Mouse (Mus musculus) embryonic fibroblast, embryonic 13.5 days (primary cell): Measurements from ENCODE around the gene Mindy4. TPM values are rescaled to one million over a fixed set of nuclear protein-coding genes. Genes with fewer than 3 reads are reported as not detected.

ENCODE experiments used
- H3K27ac ChIP-seq: 2 replicates; pipeline ENCODE4 v1.5.1; 2012; ENCODE audit warnings: low read length, control low read depth, inconsistent platforms; ENCODE audit not compliant: insufficient read depth
- H3K4me1 ChIP-seq: 2 replicates; pipeline ENCODE4 v1.6.1; 2011; ENCODE audit warnings: low read length; ENCODE audit not compliant: control insufficient read depth, insufficient read depth
- H3K4me3 ChIP-seq: 2 replicates; pipeline ENCODE4 v1.5.1; 2011; ENCODE audit warnings: mild to moderate bottlenecking, control low read depth, low read length; ENCODE audit not compliant: insufficient read depth
- CTCF ChIP-seq: IDR thresholded peaks from 2 replicates; pipeline ENCODE4 v1.5.1; 2011; ENCODE audit warnings: mild to moderate bottlenecking, control low read depth, low read length, moderate library complexity, borderline replicate concordance; ENCODE audit not compliant: insufficient read depth
- POLR2A ChIP-seq: IDR thresholded peaks from 2 replicates; pipeline ENCODE4 v1.6.1; 2011; ENCODE audit warnings: low read depth, mild to moderate bottlenecking, control low read depth, low read length, moderate library complexity
- polyA plus RNA-seq: library from polyadenylated mRNA; stranded (reverse); fragments of >200 nt; gene quantifications from 2 replicates; pipeline ENCODE4 v1.2.4, GENCODE M21; 2011; ENCODE audit warnings: low read depth; ENCODE audit not compliant: missing spikeins, insufficient read length

The Mindy4 gene
- polyA plus RNA-seq, 1 experiment, result 8.6 TPM

GRCm38 (mm10) chr6:55234636-55235035 lies 31.5 kb downstream of the Mindy4 start:
- Histone ChIP-seq H3K4me1 (no peaks in the 10 kb centered on the region; the same call in 1 of the 2 replicates), H3K4me3 (no peak overlapping the region), H3K27ac (no peak overlapping the region)
- TF ChIP-seq POLR2A (no peak), CTCF (no peak)

- TF ChIP-seq POLR2A (no peak), CTCF (no peak)
- no peaks in the 10 kb centered on the region; the same call in 1 of the 2 replicates for H3K4me1 ChIP-seq
- H3K27ac ChIP-seq, result no peak overlapping the region
- H3K4me3 ChIP-seq, result no peak overlapping the region
Observed at GRCm38 (mm10) chr6:55235733-55236132, 32.5 kb downstream of the Mindy4 start.

- Histone ChIP-seq H3K4me1 (no peaks in the 10 kb centered on the region; the same call in 1 of the 2 replicates), H3K4me3 (no peak overlapping the region), H3K27ac (no peak overlapping the region)
- TF ChIP-seq CTCF, result no peak
- TF ChIP-seq POLR2A, result no peak
Observed at GRCm38 (mm10) chr6:55239931-55240330, 36.7 kb downstream of the Mindy4 start.

- TF ChIP-seq CTCF (no peak), POLR2A (no peak)
- H3K4me3 ChIP-seq, result no peak overlapping the region
- H3K27ac ChIP-seq, result no peak overlapping the region
- H3K4me1 ChIP-seq, result no peaks in the 10 kb centered on the region
Observed at GRCm38 (mm10) chr6:55240591-55241260, 37.5 kb downstream of the Mindy4 start.

GRCm38 (mm10) chr6:55241479-55241878 lies 38.3 kb downstream of the Mindy4 start:
- no peak overlapping the region for H3K4me3 ChIP-seq
- no peaks in the 10 kb centered on the region for H3K4me1 ChIP-seq
- TF ChIP-seq CTCF, result no peak
- TF ChIP-seq POLR2A, result no peak
- peak overlapping the region; percentile 59 for H3K27ac ChIP-seq

GRCm38 (mm10) chr6:55245680-55246079 lies 42.5 kb downstream of the Mindy4 start:
- no peak for TF ChIP-seq CTCF
- no peak for TF ChIP-seq POLR2A
- Histone ChIP-seq H3K27ac (no peak overlapping the region), H3K4me1 (no peaks in the 10 kb centered on the region), H3K4me3 (no peak overlapping the region)

- no peaks in the 10 kb centered on the region for H3K4me1 ChIP-seq
- H3K4me3 ChIP-seq, result no peak overlapping the region
- no peak overlapping the region for H3K27ac ChIP-seq
- no peak for TF ChIP-seq POLR2A
- no peak for TF ChIP-seq CTCF
Observed at GRCm38 (mm10) chr6:55246441-55246840, 43.3 kb downstream of the Mindy4 start.

GRCm38 (mm10) chr6:55246911-55247438 lies 43.8 kb downstream of the Mindy4 start:
- no peak for TF ChIP-seq CTCF
- TF ChIP-seq POLR2A, result no peak
- H3K4me3 ChIP-seq, result no peak overlapping the region
- no peak overlapping the region for H3K27ac ChIP-seq
- no peaks in the 10 kb centered on the region for H3K4me1 ChIP-seq

GRCm38 (mm10) chr6:55249263-55249662 lies 46.1 kb downstream of the Mindy4 start:
- TF ChIP-seq POLR2A, result no peak
- TF ChIP-seq CTCF, result no peak
- Histone ChIP-seq H3K4me1 (no peaks in the 10 kb centered on the region), H3K27ac (no peak overlapping the region), H3K4me3 (no peak overlapping the region)

- no peaks in the 10 kb centered on the region for H3K4me1 ChIP-seq
- H3K27ac ChIP-seq, result no peak overlapping the region
- no peak for TF ChIP-seq POLR2A
- TF ChIP-seq CTCF, result no peak
- H3K4me3 ChIP-seq, result no peak overlapping the region
Observed at GRCm38 (mm10) chr6:55250809-55251208, 47.6 kb downstream of the Mindy4 start.

GRCm38 (mm10) chr6:55251596-55251995 lies 48.4 kb downstream of the Mindy4 start:
- no peaks in the 10 kb centered on the region for H3K4me1 ChIP-seq
- no peak overlapping the region for H3K27ac ChIP-seq

More at GRCm38 (mm10) chr6:55251596-55251995, 48.4 kb downstream of the Mindy4 start:
- no peak for TF ChIP-seq CTCF
- no peak for TF ChIP-seq POLR2A
- H3K4me3 ChIP-seq, result no peak overlapping the region
